Mouse (Mus musculus): ENCODE results near the gene Tbkbp1. TPM values are rescaled to one million over a fixed set of nuclear protein-coding genes. Genes with fewer than 3 reads are reported as not detected.

Tbkbp1 gene
- total and polyA plus RNA-seq, 3 experiments: 11.7 to 33.5 TPM; not detected in 1

DNA sequence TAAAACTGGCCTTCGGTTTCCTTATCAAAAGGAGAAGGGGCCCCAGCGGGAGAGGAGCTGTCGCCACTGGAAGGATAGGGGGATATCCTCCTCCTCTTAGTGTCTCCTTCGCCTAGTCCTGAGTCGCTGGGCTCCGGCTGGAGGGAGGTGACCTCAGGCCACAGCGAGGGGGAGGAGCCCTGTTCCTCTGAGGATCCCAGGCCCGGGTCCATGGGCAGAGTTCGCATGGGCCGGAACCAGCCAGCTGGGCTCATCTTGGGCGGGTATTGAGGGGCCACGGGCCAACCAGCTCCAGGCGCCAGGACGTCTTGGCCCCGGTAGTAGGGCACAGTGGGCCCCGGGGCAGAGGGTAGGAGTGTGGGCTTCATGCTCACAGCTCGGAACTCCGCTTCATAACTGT, 52.5 kb downstream of the Tbkbp1 start:
- DNase-seq (ENCODE audit: low read depth, low spot score): no peak
- Histone ChIP-seq H3K4me3 (ENCODE audit: control insufficient read depth in 1 of 2, insufficient read depth in 1 of 2, low read depth in 2 of 2, low read length in 2 of 2) (no peak overlapping the region), H3K27me3 (ENCODE audit: control insufficient read depth in 1 of 2, insufficient read depth in 2 of 2, low read length in 2 of 2) (peaks cover 12 to 16% of the 10 kb centered on the region in 2 experiments)

GRCm38 (mm10) chr11:97094600-97094999, 56.7 kb downstream of the Tbkbp1 start:
- no peaks in the 10 kb centered on the region for H3K9me3 ChIP-seq (replicated peaks; ENCODE audit: insufficient read depth, low read length)
- H3K4me1 ChIP-seq (ENCODE audit: control insufficient read depth in 1 of 2, insufficient read depth in 2 of 2, low read length in 2 of 2): no peaks in the 10 kb centered on the region
- no peak for TF ChIP-seq JUND (IDR thresholded peaks at IDR 0.05; ENCODE audit: low read depth, low read length)
- TF ChIP-seq NELFE (IDR thresholded peaks at IDR 0.05; ENCODE audit: low read depth, low read length): no peak
- no peak for TF ChIP-seq MAZ (IDR thresholded peaks at IDR 0.05; ENCODE audit: low read depth, low read length)
- TF ChIP-seq SMC3 (IDR thresholded peaks at IDR 0.05; ENCODE audit: low read depth, low read length): no peak
- TF ChIP-seq UBTF (IDR thresholded peaks at IDR 0.05; ENCODE audit: borderline replicate concordance, insufficient read depth, low read depth, low read length): no peak
- no peak for TF ChIP-seq GATA1 (IDR thresholded peaks at IDR 0.05; ENCODE audit: low read depth, low read length)
- no peak for TF ChIP-seq MAFK (IDR thresholded peaks at IDR 0.05; ENCODE audit: borderline replicate concordance, low read depth, low read length)
- no peak for TF ChIP-seq EP300 (IDR thresholded peaks at IDR 0.05; ENCODE audit: low read depth in 1 of 2, low read length in 2 of 2)
- TF ChIP-seq BHLHE40 (IDR thresholded peaks at IDR 0.05; ENCODE audit: borderline replicate concordance, low read depth, low read length): no peak
- no peak for TF ChIP-seq ZNF384 (IDR thresholded peaks at IDR 0.05; ENCODE audit: low read depth, low read length)
- TF ChIP-seq TCF12 (IDR thresholded peaks at IDR 0.05; ENCODE audit: low read depth, low read length): no peak
- TF ChIP-seq MYC (IDR thresholded peaks at IDR 0.05; ENCODE audit: low read depth, low read length): no peak
- no peak for TF ChIP-seq SIN3A (IDR thresholded peaks at IDR 0.05; ENCODE audit: low read length)
- no peak for TF ChIP-seq ETS1 (IDR thresholded peaks at IDR 0.05; ENCODE audit: low read depth, low read length)
- no peak for TF ChIP-seq TBP (IDR thresholded peaks at IDR 0.05; ENCODE audit: low read depth, low read length)
- no peak for TF ChIP-seq USF1 (IDR thresholded peaks at IDR 0.05; ENCODE audit: low read depth, low read length)
- no peak for TF ChIP-seq MAX (IDR thresholded peaks at IDR 0.05; ENCODE audit: low read length)
- TF ChIP-seq CHD2 (IDR thresholded peaks at IDR 0.05; ENCODE audit: low read length): no peak; the same call in 1 of the 2 replicates
- H3K27me3 ChIP-seq (ENCODE audit: control insufficient read depth in 1 of 2, insufficient read depth in 2 of 2, low read length in 2 of 2): peaks cover 16 to 29% of the 10 kb centered on the region in 2 experiments
- no peak overlapping the region for H3K9ac ChIP-seq (ENCODE audit: control insufficient read depth, low read depth, low read length, poor library complexity, severe bottlenecking)
- H3K36me3 ChIP-seq (ENCODE audit: control insufficient read depth in 1 of 2, insufficient read depth in 2 of 2, low read length in 2 of 2): no peaks in the 10 kb centered on the region
- no peak overlapping the region for H3K4me3 ChIP-seq (ENCODE audit: control insufficient read depth in 1 of 2, insufficient read depth in 1 of 2, low read depth in 2 of 2, low read length in 2 of 2)
- H3K27ac ChIP-seq (ENCODE audit: control insufficient read depth, low read depth, low read length): no peak overlapping the region
- DNase-seq (ENCODE audit: low read depth, low spot score): no peak
- H3K79me2 ChIP-seq (ENCODE audit: control insufficient read depth, insufficient read depth, low read length, poor library complexity): no peaks in the 10 kb centered on the region

More for the DNA sequence above, 52.5 kb downstream of the Tbkbp1 start:
- Histone ChIP-seq H3K9ac (ENCODE audit: control insufficient read depth, low read depth, low read length, poor library complexity, severe bottlenecking) (no peak overlapping the region), H3K9me3 (replicated peaks; ENCODE audit: insufficient read depth, low read length) (no peaks in the 10 kb centered on the region), H3K79me2 (ENCODE audit: control insufficient read depth, insufficient read depth, low read length, poor library complexity) (no peaks in the 10 kb centered on the region), H3K4me1 (ENCODE audit: control insufficient read depth in 1 of 2, insufficient read depth in 2 of 2, low read length in 2 of 2) (peaks cover 2 to 12% of the 10 kb centered on the region in 2 experiments; a peak in 3 of 4 replicates), H3K27ac (ENCODE audit: control insufficient read depth, low read depth, low read length) (no peak overlapping the region), H3K36me3 (ENCODE audit: control insufficient read depth in 1 of 2, insufficient read depth in 2 of 2, low read length in 2 of 2) (peaks cover 0 to 7% of the 10 kb centered on the region in 2 experiments; a peak in 2 of 4 replicates)
- TF ChIP-seq USF2 (IDR thresholded peaks at IDR 0.05; ENCODE audit: borderline replicate concordance in 1 of 2, insufficient read depth in 1 of 2, low read depth in 1 of 2, low read length in 2 of 2) (no peak), MYC (IDR thresholded peaks at IDR 0.05; ENCODE audit: low read depth, low read length) (no peak), MXI1 (IDR thresholded peaks at IDR 0.05; ENCODE audit: low read depth, low read length) (no peak), ZNF384 (IDR thresholded peaks at IDR 0.05; ENCODE audit: low read depth, low read length) (no peak), MYB (IDR thresholded peaks at IDR 0.05; ENCODE audit: low read depth, low read length) (no peak), TBP (IDR thresholded peaks at IDR 0.05; ENCODE audit: low read depth, low read length) (no peak), JUND (IDR thresholded peaks at IDR 0.05; ENCODE audit: low read depth, low read length) (no peak), ZKSCAN1 (IDR thresholded peaks at IDR 0.05; ENCODE audit: low read depth, low read length) (no peak), USF1 (IDR thresholded peaks at IDR 0.05; ENCODE audit: low read depth, low read length) (no peak), UBTF (IDR thresholded peaks at IDR 0.05; ENCODE audit: borderline replicate concordance, insufficient read depth, low read depth, low read length) (no peak), MAZ (IDR thresholded peaks at IDR 0.05; ENCODE audit: low read depth, low read length) (no peak), TAL1 (IDR thresholded peaks at IDR 0.05; ENCODE audit: low read length) (no peak), CTCF (IDR thresholded peaks at IDR 0.05 in 2 of 3, conservative IDR thresholded peaks at IDR 0.05 in 1 of 3; ENCODE audit: control insufficient read depth in 1 of 3, insufficient read depth in 1 of 3, low read depth in 2 of 3, low read length in 3 of 3, poor library complexity in 1 of 3, severe bottlenecking in 1 of 3) (no peak), SIN3A (IDR thresholded peaks at IDR 0.05; ENCODE audit: low read length) (no peak), POLR2A (IDR thresholded peaks at IDR 0.05; ENCODE audit: control insufficient read depth in 1 of 2, insufficient read depth in 1 of 2, low read depth in 1 of 2, low read length in 2 of 2, poor library complexity in 1 of 2) (no peak), RCOR1 (IDR thresholded peaks at IDR 0.05; ENCODE audit: low read depth, low read length) (no peak), SMC3 (IDR thresholded peaks at IDR 0.05; ENCODE audit: low read depth, low read length) (no peak), ETS1 (IDR thresholded peaks at IDR 0.05; ENCODE audit: low read depth, low read length) (no peak)

All from MEL (cell line).